Mouse (Mus musculus) G1E-ER4 (cell line): ENCODE results near the gene Isg20. TPM values are rescaled to one million over a fixed set of nuclear protein-coding genes. Genes with fewer than 3 reads are reported as not detected.

Experiments
- GATA1 ChIP-seq: IDR thresholded peaks from one replicate; pipeline ENCODE4 v1.8.0; 2012; ENCODE audit warnings: low read length, inconsistent platforms
- polyA plus RNA-seq: library from polyadenylated mRNA; stranded (reverse); fragments of >175 nt; gene quantifications from 2 replicates; pipeline ENCODE4 v1.2.3, GENCODE M21; 2012

Isg20 gene
- polyA plus RNA-seq, 1 experiment, result 2.0 TPM

DNA sequence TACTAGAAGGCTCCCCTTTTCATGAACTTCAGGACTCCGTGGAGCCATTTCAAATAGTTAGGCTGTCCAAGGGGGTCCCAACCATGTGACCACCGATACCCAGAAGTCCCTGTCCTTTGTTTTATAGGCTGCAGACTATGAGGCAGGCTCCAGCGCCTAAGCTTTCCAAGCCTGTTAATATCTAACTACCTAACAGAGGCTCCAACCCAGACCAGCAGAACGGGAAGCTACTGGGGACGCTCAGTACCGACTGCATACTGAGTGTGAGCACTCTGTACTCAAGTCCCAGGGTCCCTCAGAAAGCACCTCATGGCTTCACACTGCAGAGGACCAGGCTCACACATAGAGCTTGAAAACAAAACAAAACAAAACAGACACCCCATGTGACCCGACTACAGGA, 9.3 kb downstream of the Isg20 start:
- TF ChIP-seq GATA1, result no peak

- no peak for TF ChIP-seq GATA1
Measured at GRCm38 (mm10) chr7:78924300-78924699, 11.1 kb downstream of the Isg20 start.

GRCm38 (mm10) chr7:78924796-78925195, 11.6 kb downstream of the Isg20 start:
- TF ChIP-seq GATA1, result no peak

- TF ChIP-seq GATA1, result no peak
Measured at GRCm38 (mm10) chr7:78925680-78926079, 12.5 kb downstream of the Isg20 start.

- TF ChIP-seq GATA1, result no peak
Measured at GRCm38 (mm10) chr7:78926156-78926555, 12.9 kb downstream of the Isg20 start.

DNA sequence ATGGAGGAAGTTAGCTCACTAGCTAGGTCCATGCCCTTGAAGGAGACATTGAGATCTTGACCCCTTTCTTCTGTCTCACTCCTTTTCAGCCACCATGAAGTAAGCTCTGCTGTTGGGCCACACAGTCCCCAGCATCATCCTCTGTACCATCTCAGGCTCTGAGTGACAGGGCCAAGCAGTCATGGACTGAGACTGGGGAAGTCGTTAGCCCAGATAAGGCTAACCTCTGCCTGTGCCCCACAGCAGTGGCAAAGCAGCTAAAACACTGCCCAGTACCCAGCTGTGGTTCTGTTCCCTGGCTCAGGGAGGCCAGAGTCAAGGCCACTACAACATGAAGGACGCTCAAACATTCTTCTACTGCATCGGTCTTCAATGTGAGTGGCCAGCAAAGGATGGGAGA, 14.0 kb downstream of the Isg20 start:
- no peak for TF ChIP-seq GATA1

- TF ChIP-seq GATA1, result no peak
Measured at GRCm38 (mm10) chr7:78938957-78939602, 25.9 kb downstream of the Isg20 start.

DNA sequence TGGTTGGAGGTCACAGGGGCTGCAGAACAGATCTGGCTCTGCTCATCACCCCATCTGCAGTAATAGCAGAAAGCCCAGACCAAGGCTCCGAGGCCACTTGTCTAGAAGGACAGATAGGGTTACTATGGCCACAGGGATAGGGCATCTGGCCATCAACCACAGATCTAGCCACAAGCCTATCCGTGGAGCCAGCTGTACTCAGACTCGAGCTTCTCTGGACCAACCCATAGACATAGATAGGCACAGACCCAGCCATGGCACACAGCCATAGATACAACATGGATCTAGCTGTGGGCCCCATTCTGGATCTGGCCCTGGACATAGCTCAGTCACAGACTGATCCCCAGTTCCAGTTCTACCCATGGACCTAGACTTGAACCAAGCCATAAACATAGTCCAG, 27.7 kb downstream of the Isg20 start:
- TF ChIP-seq GATA1, result no peak

DNA sequence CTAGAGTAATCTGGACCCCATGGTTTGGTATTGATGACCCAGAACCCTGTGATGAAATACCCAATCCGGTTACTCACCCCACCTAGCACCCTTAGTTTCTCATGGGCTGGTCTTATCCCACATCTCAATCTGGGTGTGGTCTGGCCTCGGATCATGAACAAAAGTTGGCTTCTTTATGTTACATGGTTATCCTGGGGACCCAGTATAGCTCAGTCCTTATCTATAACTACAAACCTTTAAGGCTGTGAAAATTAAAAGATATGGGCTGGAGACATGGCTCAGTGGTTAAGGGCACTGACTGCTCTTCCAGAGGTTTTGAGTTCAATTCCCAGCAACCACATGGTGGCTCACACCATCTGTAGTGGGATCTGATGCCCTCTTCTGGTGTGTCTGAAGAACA, 29.3 kb downstream of the Isg20 start:
- no peak for TF ChIP-seq GATA1

DNA sequence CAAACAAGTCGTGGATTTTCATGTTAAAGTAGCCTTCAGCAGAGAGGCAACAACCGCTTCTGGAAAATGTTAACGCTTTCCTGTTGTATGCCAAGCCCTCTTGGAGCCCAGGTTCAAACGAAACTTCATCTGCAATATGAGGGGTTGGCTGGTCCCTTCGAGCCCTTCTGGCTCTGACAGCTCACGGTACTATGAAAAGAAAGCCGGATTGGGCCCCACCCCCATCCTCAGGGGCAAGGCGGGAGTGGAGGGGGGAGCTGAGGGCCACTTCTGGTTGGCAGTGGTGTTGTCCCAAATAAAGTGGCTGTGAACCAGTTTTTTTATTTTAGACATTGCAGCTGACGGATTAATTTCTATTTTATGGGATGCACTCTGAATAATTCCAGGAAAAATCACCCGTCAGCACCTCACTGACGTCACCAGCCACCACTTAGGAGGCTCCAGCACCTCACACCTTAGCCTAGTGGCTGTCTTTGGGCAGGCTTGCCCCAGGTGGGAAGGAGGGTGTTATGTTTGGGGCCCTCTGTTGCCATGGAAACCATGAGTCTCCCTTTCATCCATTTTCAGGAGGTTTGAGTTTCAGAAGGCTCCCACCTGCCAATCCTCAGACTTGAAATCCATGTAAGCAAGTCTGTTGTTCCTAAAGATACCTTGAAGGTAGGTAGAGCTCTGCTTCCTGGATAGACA, 40.8 kb downstream of the Isg20 start:
- TF ChIP-seq GATA1, result no peak

GRCm38 (mm10) chr7:78954619-78955018, 41.4 kb downstream of the Isg20 start:
- no peak for TF ChIP-seq GATA1

DNA sequence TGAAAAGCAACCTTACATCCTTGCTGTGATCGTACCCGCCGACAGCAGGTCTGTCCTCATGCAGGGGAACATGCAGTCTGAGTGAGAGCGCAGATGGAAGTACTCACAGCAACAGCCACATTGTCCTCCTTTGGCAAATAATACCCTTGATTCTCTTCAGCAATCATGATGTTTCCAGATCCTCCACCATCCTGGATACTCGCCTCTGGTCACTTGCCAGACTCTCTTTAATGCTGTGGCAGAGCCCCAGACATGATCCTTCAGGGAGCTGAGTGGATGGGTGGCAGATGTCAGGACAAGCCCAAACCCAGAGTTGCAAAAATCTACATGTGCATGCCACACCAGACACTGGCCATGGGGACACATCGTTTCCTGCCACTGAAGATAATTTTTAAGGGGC, 41.9 kb downstream of the Isg20 start:
- TF ChIP-seq GATA1, result no peak

- no peak for TF ChIP-seq GATA1
Measured at GRCm38 (mm10) chr7:78958499-78959073, 45.4 kb downstream of the Isg20 start.

DNA sequence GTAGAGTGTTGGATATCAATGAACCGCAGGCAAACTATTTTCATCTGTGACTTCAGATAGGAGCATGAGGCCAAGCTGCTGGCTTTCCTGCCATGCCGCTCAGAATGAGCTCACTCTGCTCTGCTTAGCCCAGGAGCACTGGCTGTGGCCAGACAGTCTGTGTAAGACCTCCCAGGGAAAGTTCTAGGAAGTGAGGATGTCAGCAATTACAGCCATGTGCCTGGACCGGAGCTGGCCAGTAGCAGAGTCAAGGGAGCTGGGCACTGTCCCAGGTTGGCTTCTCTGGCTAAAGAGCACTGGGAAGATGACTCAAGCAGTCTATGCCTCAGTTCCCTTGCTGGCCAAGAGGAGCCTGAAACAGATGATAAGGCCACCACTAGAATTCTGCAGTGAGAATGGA, 50.7 kb downstream of the Isg20 start:
- TF ChIP-seq GATA1, result no peak

Other genes with a start within 250 kb of the Isg20 start
- 0.01 TPM in 1 of 2 replicates, not detected in the other for gene Ntrk3, start 175.4 kb upstream of the Isg20 start, polyA plus RNA-seq
- 105 and 127 TPM in 2 replicates for gene Mrps11, start 130.3 kb upstream of the Isg20 start, polyA plus RNA-seq
- 11.9 and 33.1 TPM in 2 replicates for gene Mrpl46, start 129.9 kb upstream of the Isg20 start, polyA plus RNA-seq
- gene Det1, start 66.2 kb upstream of the Isg20 start, polyA plus RNA-seq, result 8.9 and 13.7 TPM in 2 replicates
- 117 and 201 TPM in 2 replicates for gene Aen, start 17.6 kb upstream of the Isg20 start, polyA plus RNA-seq
- 0.02 TPM in 1 of 2 replicates, not detected in the other for gene Acan, start 140.1 kb downstream of the Isg20 start, polyA plus RNA-seq
- not detected in 2 replicates for gene Hapln3, start 217.6 kb downstream of the Isg20 start, polyA plus RNA-seq
- gene Mfge8, start 235.6 kb downstream of the Isg20 start, polyA plus RNA-seq, result 4.7 and 6.9 TPM in 2 replicates